Mouse (Mus musculus): ENCODE measurements around the gene Kpna7. TPM values are rescaled to one million over a fixed set of nuclear protein-coding genes. Genes with fewer than 3 reads are reported as not detected.
A peak's percentile ranks its signal among the peaks of the same experiment; 100 is the strongest.

The Kpna7 gene
- polyA plus RNA-seq, 1 experiment = not detected

GRCm38 (mm10) chr5:144978533-144979107 lies 105.2 kb downstream of the Kpna7 start:
- Histone ChIP-seq H3K4me1 (ENCODE audit: control insufficient read depth, insufficient read depth, insufficient read length, low read length) (no peaks in the 10 kb centered on the region), H3K4me3 (ENCODE audit: insufficient read depth, low read depth, low read length) (no peak overlapping the region), H3K27ac (replicated peaks; ENCODE audit: low read depth, low read length) (no peak overlapping the region)

GRCm38 (mm10) chr5:144971266-144971665 lies 112.6 kb downstream of the Kpna7 start:
- no peak overlapping the region for H3K4me3 ChIP-seq (ENCODE audit: insufficient read depth, low read depth, low read length)
- H3K4me1 ChIP-seq (ENCODE audit: control insufficient read depth, insufficient read depth, insufficient read length, low read length) = no peaks in the 10 kb centered on the region
- no peak overlapping the region for H3K27ac ChIP-seq (replicated peaks; ENCODE audit: low read depth, low read length)

GRCm38 (mm10) chr5:144965639-144966351 lies 118.0 kb downstream of the Kpna7 start, which contains the start of gene Smurf1:
Smurf1 (minus strand) TSS chr5:144965847.
- Histone ChIP-seq H3K27ac (replicated peaks; ENCODE audit: low read depth, low read length) (peak within 1 kb of the TSS; percentile 67), H3K4me1 (ENCODE audit: control insufficient read depth, insufficient read depth, insufficient read length, low read length) (peaks cover 19% of the 10 kb centered on the region), H3K4me3 (ENCODE audit: insufficient read depth, low read depth, low read length) (peak within 1 kb of the TSS; percentile 88)

GRCm38 (mm10) chr5:144964872-144965638 lies 118.8 kb downstream of the Kpna7 start:
- Histone ChIP-seq H3K4me1 (ENCODE audit: control insufficient read depth, insufficient read depth, insufficient read length, low read length) (peaks cover 23% of the 10 kb centered on the region), H3K27ac (replicated peaks; ENCODE audit: low read depth, low read length) (peak overlapping the region; percentile 66; the same call in 1 of the 2 replicates)

GRCm38 (mm10) chr5:144964465-144964864 lies 119.4 kb downstream of the Kpna7 start:
- peaks cover 24% of the 10 kb centered on the region for H3K4me1 ChIP-seq (ENCODE audit: control insufficient read depth, insufficient read depth, insufficient read length, low read length)
- H3K4me3 ChIP-seq (ENCODE audit: insufficient read depth, low read depth, low read length) = peak overlapping the region; percentile 42; the same call in 1 of the 2 replicates

More at GRCm38 (mm10) chr5:144964872-144965638, 118.8 kb downstream of the Kpna7 start:
- peak overlapping the region; percentile 88 for H3K4me3 ChIP-seq (ENCODE audit: insufficient read depth, low read depth, low read length)

GRCm38 (mm10) chr5:144963817-144964261 lies 120.0 kb downstream of the Kpna7 start:
- peak overlapping the region; percentile 23 for H3K27ac ChIP-seq (replicated peaks; ENCODE audit: low read depth, low read length)
- H3K4me3 ChIP-seq (ENCODE audit: insufficient read depth, low read depth, low read length) = peak overlapping the region; percentile 15
- peaks cover 27% of the 10 kb centered on the region for H3K4me1 ChIP-seq (ENCODE audit: control insufficient read depth, insufficient read depth, insufficient read length, low read length)

More at GRCm38 (mm10) chr5:144964465-144964864, 119.4 kb downstream of the Kpna7 start:
- no peak overlapping the region for H3K27ac ChIP-seq (replicated peaks; ENCODE audit: low read depth, low read length)

GRCm38 (mm10) chr5:144963401-144963800 lies 120.4 kb downstream of the Kpna7 start:
- Histone ChIP-seq H3K4me1 (ENCODE audit: control insufficient read depth, insufficient read depth, insufficient read length, low read length) (peaks cover 27% of the 10 kb centered on the region), H3K27ac (replicated peaks; ENCODE audit: low read depth, low read length) (peak overlapping the region; percentile 23), H3K4me3 (ENCODE audit: insufficient read depth, low read depth, low read length) (peak overlapping the region; percentile 15)

GRCm38 (mm10) chr5:144958271-144958670 lies 125.6 kb downstream of the Kpna7 start:
- H3K27ac ChIP-seq (replicated peaks; ENCODE audit: low read depth, low read length) = no peak overlapping the region
- H3K4me3 ChIP-seq (ENCODE audit: insufficient read depth, low read depth, low read length) = no peak overlapping the region
- H3K4me1 ChIP-seq (ENCODE audit: control insufficient read depth, insufficient read depth, insufficient read length, low read length) = peaks cover 35% of the 10 kb centered on the region

GRCm38 (mm10) chr5:144954432-144954831 lies 129.4 kb downstream of the Kpna7 start:
- no peak overlapping the region for H3K4me3 ChIP-seq (ENCODE audit: insufficient read depth, low read depth, low read length)
- peak overlapping the region; percentile 15 for H3K27ac ChIP-seq (replicated peaks; ENCODE audit: low read depth, low read length)
- H3K4me1 ChIP-seq (ENCODE audit: control insufficient read depth, insufficient read depth, insufficient read length, low read length) = peaks cover 26% of the 10 kb centered on the region

- Histone ChIP-seq H3K4me3 (ENCODE audit: insufficient read depth, low read depth, low read length) (no peak overlapping the region), H3K27ac (replicated peaks; ENCODE audit: low read depth, low read length) (0 out of 2 replicates have a peak overlapping the region, but pooled peaks have one; percentile 11), H3K4me1 (ENCODE audit: control insufficient read depth, insufficient read depth, insufficient read length, low read length) (peaks cover 28% of the 10 kb centered on the region)
Measured at GRCm38 (mm10) chr5:144952592-144952991, 131.2 kb downstream of the Kpna7 start.

- Histone ChIP-seq H3K4me3 (ENCODE audit: insufficient read depth, low read depth, low read length) (no peak overlapping the region), H3K27ac (replicated peaks; ENCODE audit: low read depth, low read length) (no peak overlapping the region), H3K4me1 (ENCODE audit: control insufficient read depth, insufficient read depth, insufficient read length, low read length) (peaks cover 41% of the 10 kb centered on the region)
Measured at GRCm38 (mm10) chr5:144950428-144951051, 133.3 kb downstream of the Kpna7 start.

GRCm38 (mm10) chr5:144949856-144950255 lies 134.0 kb downstream of the Kpna7 start:
- Histone ChIP-seq H3K27ac (replicated peaks; ENCODE audit: low read depth, low read length) (no peak overlapping the region), H3K4me1 (ENCODE audit: control insufficient read depth, insufficient read depth, insufficient read length, low read length) (peaks cover 45% of the 10 kb centered on the region), H3K4me3 (ENCODE audit: insufficient read depth, low read depth, low read length) (no peak overlapping the region)

GRCm38 (mm10) chr5:144948422-144948821 lies 135.4 kb downstream of the Kpna7 start:
- H3K4me1 ChIP-seq (ENCODE audit: control insufficient read depth, insufficient read depth, insufficient read length, low read length) = peaks cover 42% of the 10 kb centered on the region
- no peak overlapping the region for H3K27ac ChIP-seq (replicated peaks; ENCODE audit: low read depth, low read length)

GRCm38 (mm10) chr5:144948002-144948401 lies 135.8 kb downstream of the Kpna7 start:
- H3K27ac ChIP-seq (replicated peaks; ENCODE audit: low read depth, low read length) = no peak overlapping the region
- H3K4me3 ChIP-seq (ENCODE audit: insufficient read depth, low read depth, low read length) = no peak overlapping the region
- H3K4me1 ChIP-seq (ENCODE audit: control insufficient read depth, insufficient read depth, insufficient read length, low read length) = peaks cover 44% of the 10 kb centered on the region

More at GRCm38 (mm10) chr5:144948422-144948821, 135.4 kb downstream of the Kpna7 start:
- no peak overlapping the region for H3K4me3 ChIP-seq (ENCODE audit: insufficient read depth, low read depth, low read length)
